Mouse (Mus musculus): ENCODE results near the gene Tbc1d17.

The Tbc1d17 gene

GRCm38 (mm10) chr7:44852259-44853027, 3.6 kb upstream of the Tbc1d17 start:
- DNase-seq = no peak

- no peak for DNase-seq
Measured at GRCm38 (mm10) chr7:44851625-44852234, 2.9 kb upstream of the Tbc1d17 start.

GRCm38 (mm10) chr7:44850789-44851624, 2.1 kb upstream of the Tbc1d17 start:
- DNase-seq = no peak

- DNase-seq = no peak
Measured at GRCm38 (mm10) chr7:44850146-44850545, 1.3 kb upstream of the Tbc1d17 start.

GRCm38 (mm10) chr7:44849416-44850111, 685 bp upstream of the Tbc1d17 start:
- peak; percentile 90 for DNase-seq

- peak; percentile 49 for DNase-seq
Measured at GRCm38 (mm10) chr7:44847772-44848171, 1.1 kb downstream of the Tbc1d17 start.

GRCm38 (mm10) chr7:44846804-44847203, 2.1 kb downstream of the Tbc1d17 start:
- DNase-seq = peak; percentile 49

GRCm38 (mm10) chr7:44845006-44845405, 3.9 kb downstream of the Tbc1d17 start:
- peak; percentile 25 for DNase-seq

GRCm38 (mm10) chr7:44841825-44842463, 6.9 kb downstream of the Tbc1d17 start:
- no peak for DNase-seq

GRCm38 (mm10) chr7:44840426-44840825, 8.5 kb downstream of the Tbc1d17 start:
- no peak for DNase-seq

- DNase-seq = no peak
Measured at GRCm38 (mm10) chr7:44839491-44840191, 9.2 kb downstream of the Tbc1d17 start.

- no peak for DNase-seq
Measured at GRCm38 (mm10) chr7:44839171-44839490, 9.7 kb downstream of the Tbc1d17 start.

- DNase-seq = no peak
Measured at GRCm38 (mm10) chr7:44838073-44838472, 10.8 kb downstream of the Tbc1d17 start.

- no peak for DNase-seq
Measured at GRCm38 (mm10) chr7:44836423-44837053, 12.3 kb downstream of the Tbc1d17 start.

GRCm38 (mm10) chr7:44836016-44836404, 12.9 kb downstream of the Tbc1d17 start:
- DNase-seq = no peak

GRCm38 (mm10) chr7:44835373-44836015, 13.4 kb downstream of the Tbc1d17 start:
- DNase-seq = no peak

GRCm38 (mm10) chr7:44832763-44833162, 16.1 kb downstream of the Tbc1d17 start:
- no peak for DNase-seq

- no peak for DNase-seq
Measured at GRCm38 (mm10) chr7:44828706-44829105, 20.2 kb downstream of the Tbc1d17 start.

- DNase-seq = no peak
Measured at GRCm38 (mm10) chr7:44826771-44827170, 22.1 kb downstream of the Tbc1d17 start.

- peak; percentile 76 for DNase-seq
Measured at GRCm38 (mm10) chr7:44824872-44825271, 24.0 kb downstream of the Tbc1d17 start.

GRCm38 (mm10) chr7:44823409-44823808, 25.5 kb downstream of the Tbc1d17 start:
- no peak for DNase-seq

Measured in cerebellum, adult 11 months (tissue).